8 mouse cellular contexts compared by ENCODE assay signal in the genomic region with DNA sequence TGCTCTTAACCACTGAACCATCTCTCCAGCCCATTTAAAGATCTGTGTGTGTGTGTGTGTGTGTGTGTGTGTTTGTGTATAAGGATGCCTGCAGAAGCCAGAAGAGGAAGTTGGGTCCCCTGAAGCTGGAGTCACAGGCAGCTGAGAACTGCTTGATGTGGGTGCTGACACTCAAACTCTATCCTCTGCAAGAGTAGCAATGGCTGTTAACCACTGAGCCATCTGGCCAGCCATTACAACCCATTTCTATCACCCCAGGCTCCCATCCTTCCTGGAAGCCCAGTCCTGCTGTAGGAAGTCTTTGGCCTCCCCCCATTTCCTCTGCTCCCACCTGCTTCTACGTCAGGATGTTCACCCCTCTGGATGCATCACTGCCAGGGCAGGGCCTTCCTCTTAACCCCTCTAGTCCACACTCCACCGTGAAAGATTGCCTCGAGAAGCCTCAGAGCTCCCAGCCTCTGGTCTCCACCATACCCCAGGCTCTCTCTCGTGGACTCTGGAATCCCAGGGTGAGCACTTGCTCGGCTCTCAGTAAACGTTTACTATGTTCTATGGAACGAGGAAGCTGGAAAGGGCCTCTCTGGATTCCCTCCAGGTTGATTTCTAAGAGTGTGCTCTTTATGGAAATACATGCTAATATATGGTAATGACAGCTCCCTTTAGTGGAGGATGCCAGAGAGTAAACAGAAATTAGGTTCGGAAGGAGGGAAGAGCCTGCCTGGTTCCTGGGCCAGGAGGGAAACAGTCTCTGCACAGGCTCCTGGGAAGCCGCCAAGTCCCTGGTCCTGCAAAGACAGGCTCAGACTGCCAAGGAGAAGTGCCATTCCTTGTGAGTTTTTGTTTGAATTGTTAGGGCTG. TPM values are rescaled to one million over a fixed set of nuclear protein-coding genes. Genes with fewer than 3 reads are reported as not detected.
DNase-seq lines count a peak whose midpoint lies in the region; ATAC-seq and TF ChIP-seq lines count a peak whose summit lies in the region.
"Had no signal": no experiment of that assay in that cellular context is flagged by ENCODE, and none has a peak within 500 bp of the region (broad histone marks: within the 10 kb centered on the region; RNA-seq: fewer than 3 reads in every experiment).

No protein-coding gene starts in this region.

- H3K9me3 ChIP-seq in embryonic facial prominence, embryonic 14.5 days (ENCODE audit: control insufficient read depth, low read length) = no peaks in the 10 kb centered on the region
- no peaks in the 10 kb centered on the region for H3K9me3 ChIP-seq in neural tube, embryonic 15.5 days (replicated peaks)

- DNase-seq in layer of hippocampus, adult 11-12 months (ENCODE audit: low spot score) = peak; percentile 56
- no peak for DNase-seq in layer of hippocampus, adult 9-10 months (ENCODE audit: low spot score)
- peak; percentile 82 for DNase-seq in embryonic facial prominence, embryonic 14.5 days (ENCODE audit: low spot score)
- peak; percentile 44 to 58 for DNase-seq in left cerebral cortex, adult 2 months (ENCODE audit: extremely low spot score in 1 of 2, low spot score in 2 of 2)
- peak; percentile 43 to 47 for DNase-seq in urinary bladder, postnatal 36 days (ENCODE audit: low spot score in 2 of 2)

- H3K4me2 ChIP-seq in embryonic facial prominence, embryonic 14.5 days (ENCODE audit: low read depth, low read length) = no peak overlapping the region
- no peak overlapping the region for H3K4me2 ChIP-seq in neural tube, embryonic 15.5 days

- H3K4me3 ChIP-seq in bone marrow, adult 2 months (replicated peaks; ENCODE audit: control insufficient read depth, low read depth, low read length) = no peak overlapping the region
- no peak overlapping the region for H3K4me3 ChIP-seq in embryonic facial prominence, embryonic 14.5 days (ENCODE audit: low read depth, low read length)
- no peak overlapping the region for H3K4me3 ChIP-seq in left cerebral cortex, adult 2 months
- H3K4me3 ChIP-seq in neural tube, embryonic 15.5 days (replicated peaks) = no peak overlapping the region
- H3K4me3 ChIP-seq: erythroblast, embryonic 14.5 days had no signal

- no peaks in the 10 kb centered on the region for H3K27me3 ChIP-seq in embryonic facial prominence, embryonic 14.5 days (replicated peaks; ENCODE audit: control insufficient read depth, insufficient read depth, low read length)
- H3K27me3 ChIP-seq in neural tube, embryonic 15.5 days (replicated peaks) = no peaks in the 10 kb centered on the region

- H3K27ac ChIP-seq in bone marrow, adult 2 months (ENCODE audit: control insufficient read depth, insufficient read depth, low read depth, low read length, poor library complexity) = peak overlapping the region; percentile 23
- peak overlapping the region; percentile 13; the same call in 1 of the 2 replicates for H3K27ac ChIP-seq in embryonic facial prominence, embryonic 14.5 days (replicated peaks; ENCODE audit: low read depth, low read length)
- H3K27ac ChIP-seq in left cerebral cortex, adult 2 months = no peak overlapping the region
- peak overlapping the region; percentile 56; the same call in 1 of the 2 replicates for H3K27ac ChIP-seq in neural tube, embryonic 15.5 days (replicated peaks)

- no peak overlapping the region for H3K9ac ChIP-seq in embryonic facial prominence, embryonic 14.5 days (ENCODE audit: low read depth, low read length)
- H3K9ac ChIP-seq in neural tube, embryonic 15.5 days (replicated peaks) = no peak overlapping the region

- intact Hi-C loops in left cerebral cortex, adult 2 months (cut with DNase I) = no loop called here

- WGBS in bone marrow, adult 2 months = 31% methylated on average over 9 of the region's 9 CpGs
- 47% methylated on average over 9 of the region's 9 CpGs for WGBS in embryonic facial prominence, embryonic 14.5 days
- 32% methylated on average over 9 of the region's 9 CpGs for WGBS in neural tube, embryonic 15.5 days

- TF ChIP-seq POLR2A in bone marrow, adult 2 months (IDR thresholded peaks at IDR 0.05; ENCODE audit: borderline replicate concordance, control insufficient read depth, low read depth, low read length) = no peak

- peaks cover 3% of the 10 kb centered on the region for H3K4me1 ChIP-seq in bone marrow, adult 2 months (ENCODE audit: control insufficient read depth, insufficient read depth, low read length)
- peaks cover 7% of the 10 kb centered on the region for H3K4me1 ChIP-seq in embryonic facial prominence, embryonic 14.5 days (ENCODE audit: control insufficient read depth, insufficient read depth, low read length)
- H3K4me1 ChIP-seq in neural tube, embryonic 15.5 days = peaks cover 26% of the 10 kb centered on the region

- no peak for ATAC-seq in embryonic facial prominence, embryonic 14.5 days (ENCODE audit: low read depth)
- ATAC-seq in neural tube, embryonic 15.5 days (ENCODE audit: low FRiP score) = no peak

- TF ChIP-seq CTCF in bone marrow, adult 2 months (IDR thresholded peaks at IDR 0.05; ENCODE audit: control insufficient read depth, insufficient read depth, low read length) = no peak
- TF ChIP-seq CTCF in left cerebral cortex, adult 2 months (IDR thresholded peaks at IDR 0.05) = no peak

- H3K36me3 ChIP-seq in embryonic facial prominence, embryonic 14.5 days (ENCODE audit: control insufficient read depth, insufficient read depth, low read length) = peaks cover 19% of the 10 kb centered on the region; the same call in 1 of the 2 replicates
- peaks cover 14% of the 10 kb centered on the region for H3K36me3 ChIP-seq in neural tube, embryonic 15.5 days

RNA-seq across cellular contexts. Expression of a gene that starts 3.3 kb away (rescaled TPM):
- polyA plus RNA-seq in bone marrow, adult 2 months (2011; ENCODE audit: insufficient read depth, insufficient read length, low replicate concordance, missing spikeins) = 13.1 and 33.3 TPM in 2 replicates
- 12.0 and 12.4 TPM in 2 replicates for polyA plus RNA-seq in embryonic facial prominence, embryonic 14.5 days (2014; fragmentation: Nextera tagmentation; extraction: Ambion mirVana)
- total RNA-seq in left cerebral cortex, adult 2 months (2021) = 10 to 100 TPM; 46.7 to 48.8 TPM
- polyA plus RNA-seq in neural tube, embryonic 15.5 days (2015; fragmentation: Nextera tagmentation; extraction: Ambion mirVana) = 40.0 and 45.6 TPM in 2 replicates

RNA-seq across cellular contexts. Expression of a gene that starts 24.9 kb away (rescaled TPM):
- 40.9 and 47.7 TPM in 2 replicates for polyA plus RNA-seq in bone marrow, adult 2 months (2011; ENCODE audit: insufficient read depth, insufficient read length, low replicate concordance, missing spikeins)
- 48.0 and 52.0 TPM in 2 replicates for polyA plus RNA-seq in embryonic facial prominence, embryonic 14.5 days (2014; fragmentation: Nextera tagmentation; extraction: Ambion mirVana)
- total RNA-seq in left cerebral cortex, adult 2 months (2021) = 10 to 100 TPM; 34.7 to 37.7 TPM
- polyA plus RNA-seq in neural tube, embryonic 15.5 days (2015; fragmentation: Nextera tagmentation; extraction: Ambion mirVana) = 62.1 and 63.9 TPM in 2 replicates

RNA-seq across cellular contexts. Expression of a gene that starts 37.9 kb away (rescaled TPM):
- 8.8 and 14.2 TPM in 2 replicates for polyA plus RNA-seq in bone marrow, adult 2 months (2011; ENCODE audit: insufficient read depth, insufficient read length, low replicate concordance, missing spikeins)
- polyA plus RNA-seq in embryonic facial prominence, embryonic 14.5 days (2014; fragmentation: Nextera tagmentation; extraction: Ambion mirVana) = 11.7 and 15.2 TPM in 2 replicates
- total RNA-seq in left cerebral cortex, adult 2 months (2021) = 1 to 10 TPM; 8.5 to 9.6 TPM
- 23.2 and 24.2 TPM in 2 replicates for polyA plus RNA-seq in neural tube, embryonic 15.5 days (2015; fragmentation: Nextera tagmentation; extraction: Ambion mirVana)

RNA-seq across cellular contexts. Expression of a gene that starts 38.0 kb away (rescaled TPM):
- 41.9 and 61.5 TPM in 2 replicates for polyA plus RNA-seq in bone marrow, adult 2 months (2011; ENCODE audit: insufficient read depth, insufficient read length, low replicate concordance, missing spikeins)
- 29.7 and 32.0 TPM in 2 replicates for polyA plus RNA-seq in embryonic facial prominence, embryonic 14.5 days (2014; fragmentation: Nextera tagmentation; extraction: Ambion mirVana)
- total RNA-seq in left cerebral cortex, adult 2 months (2021) = 10 to 100 TPM; 14.8 to 15.2 TPM
- 22.7 and 29.4 TPM in 2 replicates for polyA plus RNA-seq in neural tube, embryonic 15.5 days (2015; fragmentation: Nextera tagmentation; extraction: Ambion mirVana)

RNA-seq across cellular contexts. Expression of a gene that starts 57.4 kb away (rescaled TPM):
- 54.8 and 82.1 TPM in 2 replicates for polyA plus RNA-seq in bone marrow, adult 2 months (2011; ENCODE audit: insufficient read depth, insufficient read length, low replicate concordance, missing spikeins)
- polyA plus RNA-seq in embryonic facial prominence, embryonic 14.5 days (2014; fragmentation: Nextera tagmentation; extraction: Ambion mirVana) = 227 and 230 TPM in 2 replicates
- 10 to 100 TPM; 70.8 to 72.8 TPM for total RNA-seq in left cerebral cortex, adult 2 months (2021)
- polyA plus RNA-seq in neural tube, embryonic 15.5 days (2015; fragmentation: Nextera tagmentation; extraction: Ambion mirVana) = 216 and 226 TPM in 2 replicates
